In genomic region chr6:129030964-129031363, GRCm38 (mm10) we compare ENCODE assay signal across 28 mouse cellular contexts. TPM values are rescaled to one million over a fixed set of nuclear protein-coding genes. Genes with fewer than 3 reads are reported as not detected.
DNase-seq lines count a peak whose midpoint lies in the region; ATAC-seq and TF ChIP-seq lines count a peak whose summit lies in the region.
"Had no signal": no experiment of that assay in that cellular context is flagged by ENCODE, and none has a peak within 500 bp of the region (broad histone marks: within the 10 kb centered on the region; RNA-seq: fewer than 3 reads in every experiment).

No protein-coding gene starts in this region.

- WGBS in heart, adult 2 months, result 50% methylated on average over 2 of the region's 2 CpGs

- intact Hi-C loops in gastrocnemius, adult 2 months (cut with DNase I), result loop anchor here (5.0 kb wide), 1 partner anchor 36 kb away; no protein-coding TSS in a partner anchor
- intact Hi-C loops in gastrocnemius, postnatal 14 days (cut with DNase I; ENCODE audit: low total_unique reads), result no loop called here
- intact Hi-C loops in heart, adult 2 months (cut with DNase I), result loop anchor here (5.0 kb wide), 2 partner anchors 36 to 226 kb away; no protein-coding TSS in a partner anchor

- no peak for TF ChIP-seq RAD21 in MEL (IDR thresholded peaks at IDR 0.05; ENCODE audit: low read depth, low read length)

- H3K79me2 ChIP-seq in heart, adult 2 months (replicated peaks; ENCODE audit: control insufficient read depth, insufficient read depth, low read length), result no peaks in the 10 kb centered on the region
- no peaks in the 10 kb centered on the region for H3K79me2 ChIP-seq in MEL (ENCODE audit: control insufficient read depth, insufficient read depth, low read length, poor library complexity)

- ATAC-seq in cerebellum, adult (ENCODE audit: insufficient number of reproducible peaks, low FRiP score, low TSS enrichment), result no peak
- no peak for ATAC-seq in frontal cortex, adult (ENCODE audit: low TSS enrichment)
- ATAC-seq: activated CD4-positive, CD25-positive, alpha-beta regulatory T cell, adult 4 months; CD4-positive, CD25-positive, alpha-beta regulatory T cell, adult 4 months; Patski had no signal

- no peak for DNase-seq in gastrocnemius, adult 2 months
- DNase-seq in gastrocnemius, postnatal 14 days, result no peak
- DNase-seq in heart, adult 2 months, result no peak
- DNase-seq in heart, adult 18-20 months, result no peak
- no peak for DNase-seq in MEL (ENCODE audit: low read depth, low spot score)
- DNase-seq: adrenal gland, adult 2 months; adrenal gland, adult 8-10 months; adrenal gland, postnatal 10 days; adrenal gland, postnatal 14 days; adrenal gland, postnatal 25 days; adrenal gland, postnatal 36 days; B cell, adult 2 months; cerebellum, adult 11 months; cerebellum, adult 11-12 months; cerebellum, adult 18-20 months; cerebellum, adult 2 months; cerebellum, adult 8-10 months had no signal

- H3K4me3 ChIP-seq in gastrocnemius, adult 2 months, result no peak overlapping the region
- H3K4me3 ChIP-seq in heart, adult 2 months, result no peak overlapping the region
- H3K4me3 ChIP-seq in MEL (ENCODE audit: control insufficient read depth in 1 of 2, insufficient read depth in 1 of 2, low read depth in 2 of 2, low read length in 2 of 2), result no peak overlapping the region
- no peak overlapping the region for H3K4me3 ChIP-seq in brown adipose tissue, adult 24 weeks (ENCODE audit: insufficient read depth, low read depth, low read length)

- no peak for TF ChIP-seq POLR2A in heart, adult 2 months (IDR thresholded peaks at IDR 0.05; ENCODE audit: insufficient read depth, low read depth, low read length)
- no peak for TF ChIP-seq POLR2A in MEL (IDR thresholded peaks at IDR 0.05; ENCODE audit: control insufficient read depth in 1 of 2, insufficient read depth in 1 of 2, low read depth in 1 of 2, low read length in 2 of 2, poor library complexity in 1 of 2)

- TF ChIP-seq EP300 in heart, adult 2 months (IDR thresholded peaks at IDR 0.05; ENCODE audit: insufficient read depth, low read depth, low read length), result no peak
- no peak for TF ChIP-seq EP300 in MEL (IDR thresholded peaks at IDR 0.05; ENCODE audit: low read depth in 1 of 2, low read length in 2 of 2)

- no peak for TF ChIP-seq CTCF in gastrocnemius, adult 2 months (IDR thresholded peaks at IDR 0.05)
- no peak for TF ChIP-seq CTCF in heart, adult 2 months (IDR thresholded peaks at IDR 0.05)
- TF ChIP-seq CTCF in MEL (IDR thresholded peaks at IDR 0.05 in 2 of 3, conservative IDR thresholded peaks at IDR 0.05 in 1 of 3; ENCODE audit: control insufficient read depth in 1 of 3, insufficient read depth in 1 of 3, low read depth in 2 of 3, low read length in 3 of 3, poor library complexity in 1 of 3, severe bottlenecking in 1 of 3), result no peak

- H3K27me3 ChIP-seq in heart, adult 2 months (ENCODE audit: control insufficient read depth, insufficient read depth, low read length), result no peaks in the 10 kb centered on the region
- H3K27me3 ChIP-seq in MEL (ENCODE audit: control insufficient read depth in 1 of 2, insufficient read depth in 2 of 2, low read length in 2 of 2), result no peaks in the 10 kb centered on the region
- H3K27me3 ChIP-seq: CH12.LX had no signal

- no peaks in the 10 kb centered on the region; the same call in 1 of the 2 replicates for H3K4me1 ChIP-seq in heart, adult 2 months (ENCODE audit: control insufficient read depth, insufficient read depth, low read length)
- H3K4me1 ChIP-seq in MEL (ENCODE audit: control insufficient read depth in 1 of 2, insufficient read depth in 2 of 2, low read length in 2 of 2), result peaks cover 3% of the 10 kb centered on the region in 2 experiments; a peak in 3 of 4 replicates
- peaks cover 4% of the 10 kb centered on the region; the same call in 1 of the 2 replicates for H3K4me1 ChIP-seq in brown adipose tissue, adult 24 weeks (ENCODE audit: control insufficient read depth, insufficient read depth, insufficient read length, low read length)

- no peaks in the 10 kb centered on the region; the same call in 1 of the 2 replicates for H3K36me3 ChIP-seq in heart, adult 2 months (ENCODE audit: control insufficient read depth, insufficient read depth, low read length)
- H3K36me3 ChIP-seq in MEL (ENCODE audit: control insufficient read depth in 1 of 2, insufficient read depth in 2 of 2, low read length in 2 of 2), result peaks cover 3 to 16% of the 10 kb centered on the region in 2 experiments; a peak in 2 of 4 replicates
- H3K36me3 ChIP-seq: G1E had no signal

- H3K9me3 ChIP-seq in MEL (replicated peaks; ENCODE audit: insufficient read depth, low read length), result no peaks in the 10 kb centered on the region

- H3K27ac ChIP-seq in gastrocnemius, adult 2 months, result peak overlapping the region; percentile 41; the same call in 1 of the 2 replicates
- peak overlapping the region; percentile 53 for H3K27ac ChIP-seq in heart, adult 2 months
- no peak overlapping the region for H3K27ac ChIP-seq in MEL (ENCODE audit: control insufficient read depth, low read depth, low read length)
- peak overlapping the region; percentile 9; the same call in 1 of the 2 replicates for H3K27ac ChIP-seq in brown adipose tissue, adult 24 weeks (replicated peaks; ENCODE audit: low read depth, low read length)

- H3K9ac ChIP-seq in heart, adult 2 months (ENCODE audit: low read depth, low read length), result no peak overlapping the region
- no peak overlapping the region for H3K9ac ChIP-seq in MEL (ENCODE audit: control insufficient read depth, low read depth, low read length, poor library complexity, severe bottlenecking)

TF ChIP-seq in MEL, 35 proteins besides CTCF, POLR2A, EP300 and RAD21:
- TF ChIP-seq MEF2A (IDR thresholded peaks at IDR 0.05; ENCODE audit: extremely low read depth, insufficient replicate concordance, low read depth, low read length, poor library complexity, severe bottlenecking) (peak; percentile 4; the same call in 1 of the 2 replicates), CHD2 (IDR thresholded peaks at IDR 0.05; ENCODE audit: low read length) (no peak), SMC3 (IDR thresholded peaks at IDR 0.05; ENCODE audit: low read depth, low read length) (peak; percentile 40), ZMIZ1 (IDR thresholded peaks at IDR 0.05; ENCODE audit: low read depth, low read length) (peak; percentile 63; the same call in 1 of the 2 replicates), POLR2AphosphoS2 (IDR thresholded peaks at IDR 0.05; ENCODE audit: low read length) (peak; percentile 93), JUND (IDR thresholded peaks at IDR 0.05; ENCODE audit: low read depth, low read length) (no peak)

RNA-seq across cellular contexts. Expression of gene Klrb1f, which starts 14.7 kb away (rescaled TPM):
- total RNA-seq in gastrocnemius, adult 2 months (2021), result not detected
- not detected for total RNA-seq in gastrocnemius, postnatal 14 days (2021)
- not detected for total RNA-seq in heart, adult 2 months (2021)
- 0.09 and 1.2 TPM in 2 replicates for polyA plus RNA-seq in heart, adult 2 months (2012; rRNA removed)
- not detected for total RNA-seq in heart, adult 18-20 months (2021)
- total RNA-seq in MEL (2012; rRNA removed), result 0.16 and 0.27 TPM in 2 replicates
- under 1 TPM in 1 of 2 experiments, not detected in 1; 0.52 TPM for polyA plus RNA-seq in MEL (2012; ENCODE audit: insufficient read depth in 1 of 2, insufficient read length in 2 of 2, low read depth in 1 of 2, low replicate concordance in 2 of 2, missing spikeins in 1 of 2)
- not detected in 2 replicates for polyA plus RNA-seq in brown adipose tissue, adult 24 weeks (2012; ENCODE audit: insufficient read depth, insufficient read length, missing spikeins)
- total RNA-seq: adrenal gland, postnatal 14 days; adrenal gland, postnatal 25 days; adrenal gland, postnatal 36 days; adrenal gland, postnatal 4 days; ES-E14; G1E had no signal
- polyA plus RNA-seq: adrenal gland, adult 2 months; C2C12; cerebellum, adult 2 months; G1E; Patski had no signal
